Mouse (Mus musculus) bone marrow macrophage, adult 2 months (primary cell): Measurements from ENCODE around the gene Acad10.
A peak's percentile ranks its signal among the peaks of the same experiment; 100 is the strongest.

Experiments
- CTCF ChIP-seq: IDR thresholded peaks from 2 replicates; pipeline ENCODE4 v1.5.1; 2012; ENCODE audit warnings: low read depth, mild to moderate bottlenecking, low read length, moderate library complexity
- POLR2A ChIP-seq: IDR thresholded peaks from 2 replicates; pipeline ENCODE4 v1.6.1; 2012; ENCODE audit warnings: mild to moderate bottlenecking, low read depth, low read length, borderline replicate concordance

DNA sequence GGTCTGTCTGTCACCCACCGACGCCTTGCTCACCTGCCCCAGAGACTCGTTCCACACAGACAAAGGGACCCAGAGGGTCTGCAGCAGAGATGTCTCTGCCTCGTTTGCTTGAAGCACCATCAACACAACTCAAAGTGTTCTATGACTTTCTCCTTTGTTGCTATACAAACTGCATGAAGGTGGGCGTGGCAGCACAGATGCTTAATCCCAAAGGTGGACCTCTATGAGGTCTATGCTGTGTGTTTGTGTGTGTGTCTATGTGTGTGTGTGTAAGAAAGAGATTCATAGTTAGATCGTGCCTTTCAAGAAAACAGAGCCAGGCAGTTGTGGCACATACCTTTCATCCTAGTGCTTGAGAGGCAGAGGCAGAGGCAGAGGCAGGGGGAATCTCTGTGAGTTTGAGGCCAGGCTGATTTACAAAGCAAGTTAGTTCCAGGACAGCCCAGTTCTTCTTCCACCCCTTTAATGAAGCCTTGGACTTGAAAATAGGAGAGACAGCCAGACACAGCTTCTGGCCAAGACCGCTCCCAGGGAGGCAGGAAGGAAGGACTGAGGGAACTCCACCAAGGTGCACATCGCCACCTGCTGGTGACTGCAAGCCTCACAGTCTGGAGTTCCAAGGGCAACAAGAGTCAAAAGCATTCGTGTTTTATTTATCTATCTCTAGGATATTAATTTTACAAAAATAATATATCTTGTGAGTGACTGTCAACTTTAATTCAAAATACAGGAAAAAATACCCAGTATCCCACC, 58.6 kb downstream of the Acad10 start:
- TF ChIP-seq CTCF, result peak; percentile 79
- no peak for TF ChIP-seq POLR2A
